Mouse (Mus musculus) telencephalon, adult 2 months (tissue): ENCODE measurements at regions not wholly inside any gene's neighbourhood (a gene's known extent, or its start where the extent isn't known, plus 50 kb on each side); places are given as distances from the start of the nearest gene placed in this dataset.

Experiments
- DNase-seq: peaks from one replicate; pipeline ENCODE4 v3.0.0-alpha.2; 2011; ENCODE audit warnings: low read depth, low spot score

GRCm38 (mm10) chrX:50132170-50132569 lies 113.0 kb upstream of the Olfr1323 start:
- peak; percentile 39 for DNase-seq
